Mouse (Mus musculus) stomach, postnatal 0 days (tissue): ENCODE results near the gene Klhl22. TPM values are rescaled to one million over a fixed set of nuclear protein-coding genes. Genes with fewer than 3 reads are reported as not detected.

Experiments used
- ATAC-seq: fragments of 200-750 bp; cut with Nextera tagmentation; 2 replicates; pipeline ENCODE4 v1.8.0; 2017; ENCODE audit not compliant: low FRiP score, low TSS enrichment
- DNase-seq: peaks from one replicate; pipeline ENCODE4 v3.0.0-alpha.2; 2016; ENCODE audit warnings: low spot score
- H3K27ac ChIP-seq: fragments of 300-500 bp; sonication (generic); replicated peaks from 2 replicates; pipeline ENCODE4 v1.5.1; 2014; ENCODE audit warnings: mild to moderate bottlenecking, control low read depth
- H3K27me3 ChIP-seq: fragments of 300-500 bp; sonication (generic); 2 replicates; pipeline ENCODE4 v1.6.1; 2014; ENCODE audit warnings: low read length; ENCODE audit not compliant: control insufficient read depth, insufficient read depth
- H3K36me3 ChIP-seq: fragments of 300-500 bp; sonication (generic); 2 replicates; pipeline ENCODE4 v1.6.1; 2014; ENCODE audit warnings: low read length, mixed read lengths; ENCODE audit not compliant: control insufficient read depth, insufficient read depth
- H3K4me1 ChIP-seq: fragments of 300-500 bp; sonication (generic); replicated peaks from 2 replicates; pipeline ENCODE4 v1.6.1; 2014; ENCODE audit warnings: antibody characterized with exemption; ENCODE audit not compliant: control insufficient read depth, insufficient read depth
- H3K4me2 ChIP-seq: fragments of 300-500 bp; sonication (generic); replicated peaks from 2 replicates; pipeline ENCODE4 v1.6.1; 2014; ENCODE audit warnings: low read depth, mild to moderate bottlenecking, control low read depth, moderate library complexity
- H3K4me3 ChIP-seq: fragments of 300-500 bp; sonication (generic); 2 replicates; pipeline ENCODE4 v1.5.1; 2014; ENCODE audit warnings: low read depth, low read length, control low read depth
- H3K9ac ChIP-seq: fragments of 300-500 bp; sonication (generic); 2 replicates; pipeline ENCODE4 v1.6.1; 2014; ENCODE audit warnings: mild to moderate bottlenecking, low read length, control low read depth, mixed read lengths
- H3K9me3 ChIP-seq: fragments of 300-500 bp; sonication (generic); 2 replicates; pipeline ENCODE4 v1.6.1; 2016; ENCODE audit warnings: low read length; ENCODE audit not compliant: control insufficient read depth
- CTCF ChIP-seq: IDR thresholded peaks from 2 replicates; pipeline ENCODE4 v1.5.1; 2016; ENCODE audit warnings: antibody characterized with exemption, low read depth, mild to moderate bottlenecking, moderate library complexity
- EP300 ChIP-seq: optimal IDR thresholded peaks from 2 replicates; pipeline ENCODE3; 2016; ENCODE audit warnings: antibody characterized with exemption
- WGBS: fragments of 180-500 bp; shearing (Covaris S2); extraction: QIAGEN DNeasy Blood & Tissue Kit; methylation state at CpG from one replicate; pipeline ENCODE4 v1.1.7; 2014; 5-methylcytosine and 5-hydroxymethylcytosine counted together
- polyA plus RNA-seq: library from polyadenylated mRNA; unstranded; fragments of >200 nt; fragmentation: Nextera tagmentation; extraction: Ambion mirVana; gene quantifications from 2 replicates; pipeline ENCODE4 v1.2.1, GENCODE M21; 2015

Gene Klhl22
- 32.0 and 34.0 TPM in 2 replicates for polyA plus RNA-seq

DNA sequence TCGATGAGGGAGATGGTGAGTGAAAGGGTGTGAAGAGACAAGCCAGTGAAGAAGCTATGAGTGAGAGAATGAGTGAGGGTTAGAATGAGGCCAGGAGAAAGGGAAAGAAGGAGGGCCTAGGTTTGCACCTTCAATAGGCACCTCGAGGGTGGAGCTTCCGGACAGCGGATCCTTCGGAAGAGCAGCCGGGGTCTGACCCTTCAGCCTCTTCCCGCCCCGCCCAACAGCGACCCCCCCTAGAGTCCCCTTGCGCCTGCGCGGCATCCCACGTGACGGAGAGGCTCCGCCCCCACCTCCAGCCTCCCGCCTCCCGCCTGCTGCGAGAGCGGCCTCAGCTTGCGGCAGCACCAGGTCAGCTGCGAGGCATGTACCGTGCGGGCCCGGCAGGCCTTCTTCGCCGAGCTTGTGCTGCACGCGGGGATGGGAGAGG lies at the start of gene Klhl22:
Gene Klhl22 (plus strand): TSS at position 275 of the 430 bp plus-strand sequence.
- H3K36me3 ChIP-seq, result no peaks in the 10 kb centered on the region
- H3K27me3 ChIP-seq, result no peaks in the 10 kb centered on the region
- DNase-seq, result peak; percentile 90
- H3K4me2 ChIP-seq, result peak within 1 kb of the TSS; percentile 88
- H3K27ac ChIP-seq, result peak within 1 kb of the TSS; percentile 88
- no peaks in the 10 kb centered on the region for H3K9me3 ChIP-seq
- peak; percentile 15; the same call in 1 of the 2 replicates for TF ChIP-seq CTCF
- TF ChIP-seq EP300, result no peak
- peak within 1 kb of the TSS; percentile 50 for H3K4me3 ChIP-seq
- whole genome bisulfite sequencing, result under 1% methylated on average over 27 of the region's 28 CpGs
- peaks cover 5% of the 10 kb centered on the region; the same call in 1 of the 2 replicates for H3K4me1 ChIP-seq
- H3K9ac ChIP-seq, result peak within 1 kb of the TSS; percentile 85
- ATAC-seq, result peak; percentile 87

DNA sequence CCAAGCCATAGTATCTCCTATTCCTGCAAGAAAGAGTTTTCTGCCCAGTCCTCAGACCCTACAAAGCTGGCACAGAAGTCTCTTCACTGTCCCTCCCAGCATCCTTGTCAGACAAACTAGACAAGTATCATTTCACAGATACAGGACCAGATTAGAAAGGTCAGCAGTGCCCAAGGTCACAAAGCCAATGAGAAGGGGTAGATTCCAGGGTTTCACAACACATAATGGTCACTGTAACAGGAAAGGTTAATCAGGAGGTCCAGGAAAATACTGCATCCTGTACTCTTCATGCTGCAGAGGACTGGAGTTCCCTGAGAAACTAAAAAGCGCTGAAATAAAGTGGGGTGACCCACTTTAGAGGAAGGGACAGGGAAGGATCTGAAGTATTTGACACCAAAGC lies 41.6 kb upstream of the Klhl22 start:
- H3K4me1 ChIP-seq, result peaks cover 2% of the 10 kb centered on the region; the same call in 1 of the 2 replicates
- ATAC-seq (no peak), DNase-seq (no peak)
- no peak overlapping the region for H3K9ac ChIP-seq
- no peak overlapping the region for H3K27ac ChIP-seq
- no peaks in the 10 kb centered on the region for H3K27me3 ChIP-seq
- no peaks in the 10 kb centered on the region for H3K9me3 ChIP-seq
- H3K4me3 ChIP-seq, result no peak overlapping the region
- 83% methylated on average over 1 of the region's 1 CpGs for WGBS
- H3K4me2 ChIP-seq, result no peak overlapping the region
- TF ChIP-seq CTCF (no peak), EP300 (no peak)
- H3K36me3 ChIP-seq, result no peaks in the 10 kb centered on the region

DNA sequence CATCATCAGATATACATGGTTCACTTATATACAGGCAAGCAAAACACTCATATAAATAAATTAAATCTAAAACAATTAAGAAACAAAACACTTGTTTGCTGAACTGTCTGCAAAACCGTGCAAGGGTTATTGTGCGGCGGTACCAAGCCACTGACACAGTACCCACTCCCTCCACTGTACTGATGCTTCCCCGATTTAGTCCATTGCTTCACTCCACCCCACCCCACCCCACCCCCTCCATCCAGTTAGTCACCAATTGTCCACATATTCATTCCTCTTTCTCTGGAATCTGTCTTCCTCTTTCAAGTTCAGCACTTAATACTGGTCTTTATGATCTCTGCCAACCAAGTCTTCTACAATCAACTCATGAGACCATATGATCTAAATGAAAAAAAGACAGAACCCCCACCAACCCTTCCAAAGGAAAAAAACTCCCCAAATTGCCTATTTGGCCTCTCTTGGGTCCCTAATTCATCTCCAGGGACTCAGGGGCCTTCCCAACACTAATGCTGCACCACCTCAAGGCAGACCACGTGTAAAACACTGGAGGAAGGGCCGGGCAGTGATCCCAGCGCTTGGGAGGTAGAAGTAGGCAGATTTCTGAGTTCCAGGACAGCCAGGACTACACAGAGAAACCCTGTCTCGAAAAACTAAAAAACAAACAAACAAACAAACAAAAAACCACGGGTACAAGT lies 38.2 kb upstream of the Klhl22 start:
- H3K9me3 ChIP-seq, result no peaks in the 10 kb centered on the region
- no peak for DNase-seq
- no peaks in the 10 kb centered on the region for H3K36me3 ChIP-seq
- peak overlapping the region; percentile 70 for H3K4me2 ChIP-seq
- H3K27ac ChIP-seq, result peak overlapping the region; percentile 96
- H3K9ac ChIP-seq, result peak overlapping the region; percentile 96
- no peak for TF ChIP-seq EP300
- TF ChIP-seq CTCF, result no peak
- H3K27me3 ChIP-seq, result no peaks in the 10 kb centered on the region
- H3K4me1 ChIP-seq, result peaks cover 2% of the 10 kb centered on the region; the same call in 1 of the 2 replicates
- no peak for ATAC-seq
- peak overlapping the region; percentile 84 for H3K4me3 ChIP-seq
- WGBS, result 53% methylated on average over 9 of the region's 9 CpGs

DNA sequence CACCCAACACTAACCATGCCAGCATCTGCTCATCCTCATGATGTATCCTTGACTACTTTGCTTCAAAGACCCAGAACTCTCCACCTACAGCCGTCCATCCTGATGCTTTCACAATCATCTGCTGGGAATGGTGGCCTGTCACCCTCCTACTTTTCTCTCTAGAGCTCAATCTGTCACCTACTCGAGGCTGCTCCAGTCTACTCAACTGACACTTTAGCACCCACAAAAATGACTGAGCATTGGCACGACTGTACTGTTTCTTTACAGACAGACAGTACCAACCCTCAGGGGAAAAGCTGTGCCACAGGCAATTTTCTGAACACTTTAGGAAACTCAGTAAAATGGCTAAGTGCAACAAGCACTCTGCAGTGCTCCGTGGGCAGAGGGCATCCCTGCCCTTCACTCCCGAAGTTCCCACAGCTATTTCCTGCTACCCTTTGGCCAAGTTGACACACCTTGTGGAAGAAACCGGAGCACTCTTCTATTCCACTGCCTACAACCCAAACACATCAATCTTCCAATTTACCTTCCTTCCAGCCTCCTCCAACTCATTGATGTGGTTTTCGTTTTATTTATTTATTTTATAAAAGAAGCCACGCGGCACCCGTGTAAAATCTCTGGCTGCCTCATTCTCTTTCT lies 37.5 kb upstream of the Klhl22 start:
- TF ChIP-seq CTCF, result no peak
- TF ChIP-seq EP300, result no peak
- 3% methylated on average over 10 of the region's 10 CpGs for WGBS
- peak; percentile 47 for DNase-seq

DNA sequence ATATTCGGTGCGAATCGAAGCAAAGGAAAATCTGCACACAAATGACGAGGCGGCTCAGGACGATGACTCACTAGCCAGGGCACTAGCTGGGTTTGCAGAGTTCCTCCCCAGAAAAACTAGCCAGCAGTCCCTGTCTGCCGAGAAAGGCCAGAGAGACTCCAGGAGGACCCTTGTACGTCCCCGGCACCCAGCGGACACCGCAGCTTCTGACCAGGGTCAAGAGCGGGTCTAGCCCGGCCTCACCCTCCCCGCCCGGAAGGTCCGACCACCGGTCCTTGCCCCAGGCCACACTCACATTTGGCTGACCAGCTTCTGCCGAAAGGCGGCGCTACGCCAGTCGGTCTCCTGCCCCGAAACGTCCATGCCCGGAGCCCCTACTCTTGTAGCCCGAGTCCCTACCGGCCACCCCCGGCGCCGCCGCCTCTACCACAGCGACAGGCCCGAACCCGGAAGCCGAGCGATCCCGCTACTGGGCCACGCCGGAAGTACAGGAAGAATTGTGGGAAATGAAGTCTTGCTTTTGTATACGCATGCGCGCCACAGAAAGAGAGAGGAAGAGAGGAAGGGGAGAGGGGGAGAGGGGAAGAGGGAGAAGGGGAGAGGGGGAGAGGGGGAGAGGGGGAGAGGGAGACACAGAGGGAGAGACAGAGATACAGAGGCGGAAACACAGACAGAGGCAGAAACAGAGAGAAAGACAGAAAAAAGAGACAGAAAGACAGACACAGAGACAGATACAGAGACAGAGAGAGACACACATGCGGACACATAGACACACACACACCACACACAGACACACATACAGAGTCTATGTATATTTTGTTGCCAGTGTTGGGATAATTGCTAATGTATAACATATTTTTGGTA lies 36.7 kb upstream of the Klhl22 start:
- DNase-seq, result peak; percentile 90
- ATAC-seq, result peak; percentile 88
- Histone ChIP-seq H3K27me3 (no peaks in the 10 kb centered on the region), H3K4me3 (peak overlapping the region; percentile 84), H3K9ac (peak overlapping the region; percentile 96), H3K4me2 (peak overlapping the region; percentile 70), H3K36me3 (no peaks in the 10 kb centered on the region), H3K9me3 (no peaks in the 10 kb centered on the region), H3K4me1 (peaks cover 2% of the 10 kb centered on the region; the same call in 1 of the 2 replicates), H3K27ac (peak overlapping the region; percentile 96)
- WGBS, result 1% methylated on average over 44 of the region's 44 CpGs
- TF ChIP-seq EP300 (no peak), CTCF (peak; percentile 64)

More for the DNA sequence above, 37.5 kb upstream of the Klhl22 start:
- peak overlapping the region; percentile 70 for H3K4me2 ChIP-seq
- H3K27ac ChIP-seq, result peak overlapping the region; percentile 96
- peak overlapping the region; percentile 84 for H3K4me3 ChIP-seq
- no peaks in the 10 kb centered on the region for H3K9me3 ChIP-seq
- peak; percentile 79 for ATAC-seq
- H3K27me3 ChIP-seq, result no peaks in the 10 kb centered on the region
- H3K9ac ChIP-seq, result peak overlapping the region; percentile 96
- H3K4me1 ChIP-seq, result peaks cover 2% of the 10 kb centered on the region; the same call in 1 of the 2 replicates
- no peaks in the 10 kb centered on the region for H3K36me3 ChIP-seq
